Mouse (Mus musculus) midbrain, embryonic 14.5 days (tissue): ENCODE measurements around the gene Klhl35. TPM values are rescaled to one million over a fixed set of nuclear protein-coding genes. Genes with fewer than 3 reads are reported as not detected.

Experiments used
- ATAC-seq: fragments of 200-750 bp; cut with Nextera tagmentation; 2 replicates; pipeline ENCODE4 v1.8.0; 2017; ENCODE audit warnings: moderate number of reproducible peaks, moderate library complexity; ENCODE audit not compliant: low FRiP score, low TSS enrichment
- DNase-seq: peaks from one replicate; pipeline ENCODE4 v3.0.0-alpha.2; 2015
- H3K27ac ChIP-seq: fragments of 300-500 bp; sonication (generic); replicated peaks from 2 replicates; pipeline ENCODE4 v1.5.1; 2014; ENCODE audit warnings: mild to moderate bottlenecking, low read depth, low read length, moderate library complexity
- H3K27me3 ChIP-seq: fragments of 300-500 bp; sonication (generic); 2 replicates; pipeline ENCODE4 v1.6.1; 2014; ENCODE audit warnings: low read length, control low read depth, mixed read lengths; ENCODE audit not compliant: control insufficient read depth, insufficient read depth
- H3K36me3 ChIP-seq: fragments of 300-500 bp; sonication (generic); 2 replicates; pipeline ENCODE4 v1.6.1; 2014; ENCODE audit warnings: low read length, control low read depth; ENCODE audit not compliant: control insufficient read depth, insufficient read depth
- H3K4me1 ChIP-seq: fragments of 300-500 bp; sonication (generic); 2 replicates; pipeline ENCODE4 v1.6.1; 2014; ENCODE audit warnings: mild to moderate bottlenecking, antibody characterized with exemption, low read length, control low read depth; ENCODE audit not compliant: control insufficient read depth, insufficient read depth
- H3K4me2 ChIP-seq: fragments of 300-500 bp; sonication (generic); 2 replicates; pipeline ENCODE4 v1.6.1; 2014; ENCODE audit warnings: mild to moderate bottlenecking, low read length, moderate library complexity
- H3K4me3 ChIP-seq: fragments of 300-500 bp; sonication (generic); replicated peaks from 2 replicates; pipeline ENCODE4 v1.5.1; 2014; ENCODE audit warnings: low read depth, low read length
- H3K9ac ChIP-seq: fragments of 300-500 bp; sonication (generic); replicated peaks from 2 replicates; pipeline ENCODE4 v1.6.1; 2014; ENCODE audit warnings: mild to moderate bottlenecking, low read length, moderate library complexity
- H3K9me3 ChIP-seq: fragments of 300-500 bp; sonication (generic); 2 replicates; pipeline ENCODE4 v1.6.1; 2016; ENCODE audit warnings: low read length, control low read depth, mixed read lengths; ENCODE audit not compliant: control insufficient read depth
- WGBS: fragments of 180-500 bp; shearing (Covaris S2); extraction: QIAGEN DNeasy Blood & Tissue Kit; methylation state at CpG from one replicate; pipeline ENCODE4 v1.1.7; 2014; 5-methylcytosine and 5-hydroxymethylcytosine counted together
- polyA plus RNA-seq: library from polyadenylated mRNA; unstranded; fragments of >200 nt; fragmentation: Nextera tagmentation; extraction: Ambion mirVana; gene quantifications from 2 replicates; pipeline ENCODE4 v1.2.1, GENCODE M21; 2014

Klhl35 gene
- polyA plus RNA-seq, 1 experiment from 2014 or later, result 11.6 TPM

DNA sequence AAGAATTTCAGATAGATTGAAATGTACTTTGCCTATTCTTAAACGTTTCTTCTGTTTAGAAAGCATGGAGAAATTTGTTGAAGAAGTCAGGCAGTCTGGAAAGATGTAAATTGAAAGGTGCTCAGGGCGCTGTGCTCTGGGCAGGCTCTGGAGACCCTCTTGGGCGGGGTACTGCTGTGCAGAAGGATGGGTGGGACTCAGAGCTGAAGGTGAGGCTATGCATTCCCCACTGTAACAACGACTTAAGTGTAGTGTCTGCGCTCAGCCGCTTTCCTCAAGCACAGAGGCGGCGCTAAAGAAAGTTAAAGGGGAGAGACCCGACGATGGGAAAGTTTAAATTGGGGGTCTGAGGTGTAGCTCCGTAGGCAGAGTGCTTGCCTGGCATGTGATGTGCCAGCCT is 35.6 kb upstream of the Klhl35 start:
- peak overlapping the region; percentile 41; the same call in 1 of the 2 replicates for H3K27ac ChIP-seq
- no peak for ATAC-seq
- no peak for DNase-seq

DNA sequence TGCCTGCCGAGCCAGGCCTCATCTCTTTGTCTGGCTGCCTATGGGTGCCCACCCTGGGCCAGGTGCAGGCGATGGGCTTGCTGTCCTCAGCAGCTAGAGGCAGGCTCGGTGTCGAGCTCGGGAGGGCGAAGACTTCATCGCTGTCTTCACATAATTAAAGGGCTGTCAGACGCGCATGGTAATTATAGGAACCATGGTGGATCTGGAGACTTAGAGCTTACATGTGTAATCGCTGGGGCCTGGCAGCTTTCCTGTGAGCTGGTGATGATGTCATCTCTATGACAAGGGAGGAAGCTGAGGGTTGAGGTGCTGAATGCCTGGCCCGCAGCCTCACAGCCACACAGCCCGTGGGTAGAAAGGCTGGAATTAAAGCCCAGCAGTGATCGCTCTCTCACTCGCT is 33.6 kb upstream of the Klhl35 start:
- Histone ChIP-seq H3K9me3 (no peaks in the 10 kb centered on the region), H3K27me3 (no peaks in the 10 kb centered on the region), H3K4me3 (no peak overlapping the region), H3K9ac (no peak overlapping the region), H3K27ac (peak overlapping the region; percentile 69), H3K36me3 (peaks cover 2% of the 10 kb centered on the region; the same call in 1 of the 2 replicates), H3K4me2 (no peak overlapping the region), H3K4me1 (peaks cover 26% of the 10 kb centered on the region)
- DNase-seq (peak; percentile 54), ATAC-seq (no peak)
- WGBS, result 38% methylated on average over 14 of the region's 14 CpGs

More for the DNA sequence above, 35.6 kb upstream of the Klhl35 start:
- WGBS, result 76% methylated on average over 11 of the region's 11 CpGs
- Histone ChIP-seq H3K4me3 (no peak overlapping the region), H3K27me3 (no peaks in the 10 kb centered on the region), H3K9me3 (no peaks in the 10 kb centered on the region), H3K4me2 (no peak overlapping the region), H3K4me1 (peaks cover 26% of the 10 kb centered on the region), H3K9ac (no peak overlapping the region), H3K36me3 (peaks cover 5% of the 10 kb centered on the region; the same call in 1 of the 2 replicates)

GRCm38 (mm10) chr7:99432863-99433262 is 32.9 kb upstream of the Klhl35 start:
- Histone ChIP-seq H3K9me3 (no peaks in the 10 kb centered on the region), H3K4me1 (peaks cover 26% of the 10 kb centered on the region), H3K4me3 (no peak overlapping the region), H3K4me2 (no peak overlapping the region), H3K9ac (no peak overlapping the region), H3K27me3 (no peaks in the 10 kb centered on the region), H3K36me3 (no peaks in the 10 kb centered on the region; the same call in 1 of the 2 replicates), H3K27ac (peak overlapping the region; percentile 69; the same call in 1 of the 2 replicates)
- DNase-seq (no peak), ATAC-seq (no peak)
- 94% methylated on average over 6 of the region's 6 CpGs for WGBS

DNA sequence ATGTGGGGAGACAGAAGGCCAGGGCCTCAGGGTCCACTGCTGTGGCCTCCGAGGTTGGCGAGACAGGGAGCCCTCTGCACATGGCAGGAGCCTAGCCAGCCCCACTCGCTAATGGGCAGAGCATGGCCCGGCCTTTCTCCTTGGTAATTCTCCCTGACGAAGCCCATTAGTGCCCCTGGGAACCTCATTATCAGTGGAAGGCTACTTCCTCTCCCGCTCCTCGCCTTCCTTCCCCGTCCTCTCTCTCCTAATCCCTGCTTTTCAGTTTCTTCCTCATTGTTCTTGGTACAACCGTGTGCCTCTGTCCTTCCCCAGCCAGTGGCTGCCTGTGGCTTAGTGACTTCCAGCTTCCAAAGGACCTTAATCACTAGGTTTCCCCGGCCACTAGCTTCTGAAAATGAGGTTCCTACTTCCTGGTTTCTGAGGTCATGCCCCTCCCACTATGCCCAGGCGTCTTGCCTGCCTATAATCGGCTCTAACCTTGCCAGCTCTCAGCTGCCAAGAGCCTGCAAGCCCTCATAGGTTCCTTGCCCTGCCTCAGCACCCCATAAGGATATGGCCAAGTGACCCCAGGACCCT is 31.0 kb upstream of the Klhl35 start:
- Histone ChIP-seq H3K4me3 (no peak overlapping the region), H3K27me3 (no peaks in the 10 kb centered on the region), H3K4me2 (no peak overlapping the region), H3K27ac (peak overlapping the region; percentile 57), H3K36me3 (peaks cover 10% of the 10 kb centered on the region), H3K9me3 (no peaks in the 10 kb centered on the region), H3K9ac (no peak overlapping the region), H3K4me1 (peaks cover 26% of the 10 kb centered on the region)
- 16% methylated on average over 12 of the region's 12 CpGs for WGBS
- DNase-seq (peak; percentile 45), ATAC-seq (peak; percentile 38; the same call in 1 of the 2 replicates)

DNA sequence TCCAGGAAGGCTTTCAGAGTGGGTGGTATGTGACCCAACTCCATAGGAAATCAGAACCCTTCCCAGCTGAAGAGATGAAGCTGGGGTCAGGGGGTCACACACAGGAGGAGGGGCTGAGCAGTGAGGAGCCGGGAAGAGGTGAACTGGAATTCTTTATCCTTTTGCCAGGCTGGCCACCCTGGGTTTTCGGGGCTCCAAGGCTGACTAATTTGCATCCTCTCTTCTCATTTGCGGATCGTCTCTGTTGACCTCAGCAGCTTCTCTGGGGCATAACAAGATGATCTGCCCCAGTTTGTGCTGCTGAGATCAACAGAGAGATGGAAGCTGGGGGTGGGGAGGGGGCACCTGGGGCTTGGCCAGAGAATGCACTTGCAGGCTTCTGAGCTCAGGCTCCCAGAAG is 29.3 kb upstream of the Klhl35 start:
- Histone ChIP-seq H3K9me3 (no peaks in the 10 kb centered on the region), H3K4me2 (no peak overlapping the region), H3K27ac (no peak overlapping the region), H3K36me3 (peaks cover 14% of the 10 kb centered on the region), H3K4me1 (peaks cover 31% of the 10 kb centered on the region), H3K9ac (no peak overlapping the region), H3K27me3 (no peaks in the 10 kb centered on the region), H3K4me3 (no peak overlapping the region)
- WGBS, result 2% methylated on average over 4 of the region's 4 CpGs
- DNase-seq, result no peak
- no peak for ATAC-seq

DNA sequence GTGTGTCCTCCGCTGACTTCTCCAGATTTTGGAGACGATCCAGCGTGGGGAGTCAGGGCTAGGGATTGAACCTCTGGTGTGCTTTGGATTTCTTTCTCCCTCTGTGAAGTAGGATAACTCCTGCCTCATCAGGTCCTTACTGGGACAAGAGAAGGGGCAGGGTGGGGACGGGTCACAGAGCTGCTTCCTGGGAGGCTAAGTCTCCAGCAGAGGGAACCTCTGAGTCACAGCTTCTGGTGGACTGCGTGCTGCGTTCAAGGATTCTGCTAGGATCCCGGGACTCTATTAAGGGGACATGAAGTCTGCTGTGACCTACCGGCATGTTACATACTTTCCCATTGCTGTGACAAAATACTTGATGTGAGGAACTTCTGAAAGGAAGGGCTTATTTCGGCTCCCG is 26.9 kb upstream of the Klhl35 start:
- Histone ChIP-seq H3K4me1 (peaks cover 20% of the 10 kb centered on the region; the same call in 1 of the 2 replicates), H3K9me3 (no peaks in the 10 kb centered on the region), H3K4me3 (no peak overlapping the region), H3K27me3 (no peaks in the 10 kb centered on the region), H3K4me2 (no peak overlapping the region), H3K36me3 (peaks cover 24% of the 10 kb centered on the region), H3K9ac (no peak overlapping the region), H3K27ac (no peak overlapping the region)
- ATAC-seq (no peak), DNase-seq (no peak)
- 67% methylated on average over 10 of the region's 10 CpGs for WGBS

GRCm38 (mm10) chr7:99441534-99442072 is 24.2 kb upstream of the Klhl35 start:
- Histone ChIP-seq H3K4me1 (peaks cover 13% of the 10 kb centered on the region; the same call in 1 of the 2 replicates), H3K9ac (no peak overlapping the region; the same call in 1 of the 2 replicates), H3K27me3 (no peaks in the 10 kb centered on the region), H3K4me2 (no peak overlapping the region), H3K27ac (no peak overlapping the region), H3K9me3 (no peaks in the 10 kb centered on the region), H3K4me3 (no peak overlapping the region), H3K36me3 (peaks cover 31% of the 10 kb centered on the region)
- no peak for DNase-seq
- ATAC-seq, result no peak
- 25% methylated on average over 6 of the region's 6 CpGs for WGBS

DNA sequence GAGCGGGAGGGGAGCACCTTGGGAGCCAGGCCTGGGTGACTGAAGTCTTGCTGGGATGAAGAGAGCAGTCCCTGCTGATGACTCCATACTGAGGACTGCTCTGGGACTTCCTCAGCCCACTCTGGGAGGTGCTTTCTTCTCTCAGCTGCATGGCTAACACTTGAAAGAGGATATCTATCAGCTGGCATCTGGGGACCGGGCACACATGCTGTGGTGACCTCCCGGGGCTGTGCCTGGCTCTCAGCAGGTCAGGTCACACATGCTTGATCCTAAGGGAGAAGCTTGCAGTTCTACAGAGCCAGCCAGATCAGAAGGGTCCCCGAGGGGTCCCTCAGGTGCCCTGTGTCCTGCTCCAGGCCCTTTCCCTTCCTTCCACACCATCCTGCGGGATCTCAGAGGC is 22.6 kb upstream of the Klhl35 start:
- H3K4me1 ChIP-seq, result peaks cover 13% of the 10 kb centered on the region; the same call in 1 of the 2 replicates
- 53% methylated on average over 5 of the region's 5 CpGs for WGBS
- peaks cover 30% of the 10 kb centered on the region for H3K36me3 ChIP-seq
- no peak overlapping the region for H3K9ac ChIP-seq
- no peak overlapping the region for H3K27ac ChIP-seq
- H3K27me3 ChIP-seq, result no peaks in the 10 kb centered on the region
- no peaks in the 10 kb centered on the region for H3K9me3 ChIP-seq
- no peak overlapping the region for H3K4me3 ChIP-seq
- DNase-seq, result no peak
- ATAC-seq, result no peak
- H3K4me2 ChIP-seq, result no peak overlapping the region

- Histone ChIP-seq H3K9me3 (no peaks in the 10 kb centered on the region), H3K4me3 (no peak overlapping the region), H3K4me1 (peaks cover 15% of the 10 kb centered on the region; the same call in 1 of the 2 replicates), H3K4me2 (no peak overlapping the region), H3K27ac (no peak overlapping the region), H3K27me3 (no peaks in the 10 kb centered on the region), H3K9ac (no peak overlapping the region), H3K36me3 (peaks cover 23% of the 10 kb centered on the region)
- 69% methylated on average over 6 of the region's 6 CpGs for WGBS
- ATAC-seq (no peak), DNase-seq (no peak)
These were observed 21.8 kb upstream of the Klhl35 start for GRCm38 (mm10) chr7:99444012-99444411.
